Mouse (Mus musculus) olfactory bulb, adult 2 months (tissue): ENCODE data around the gene Tmprss4.

Experiments used
- CTCF ChIP-seq: fragments of 200-500 bp; IDR thresholded peaks from 2 replicates; pipeline ENCODE4 v1.5.1; 2012; ENCODE audit warnings: low read depth, mild to moderate bottlenecking, low read length, moderate library complexity; ENCODE audit not compliant: insufficient read depth
- POLR2A ChIP-seq: fragments of 200-500 bp; IDR thresholded peaks from 2 replicates; pipeline ENCODE4 v1.6.1; 2012; ENCODE audit warnings: mild to moderate bottlenecking, low read depth, low read length, moderate library complexity; ENCODE audit not compliant: insufficient read depth

DNA sequence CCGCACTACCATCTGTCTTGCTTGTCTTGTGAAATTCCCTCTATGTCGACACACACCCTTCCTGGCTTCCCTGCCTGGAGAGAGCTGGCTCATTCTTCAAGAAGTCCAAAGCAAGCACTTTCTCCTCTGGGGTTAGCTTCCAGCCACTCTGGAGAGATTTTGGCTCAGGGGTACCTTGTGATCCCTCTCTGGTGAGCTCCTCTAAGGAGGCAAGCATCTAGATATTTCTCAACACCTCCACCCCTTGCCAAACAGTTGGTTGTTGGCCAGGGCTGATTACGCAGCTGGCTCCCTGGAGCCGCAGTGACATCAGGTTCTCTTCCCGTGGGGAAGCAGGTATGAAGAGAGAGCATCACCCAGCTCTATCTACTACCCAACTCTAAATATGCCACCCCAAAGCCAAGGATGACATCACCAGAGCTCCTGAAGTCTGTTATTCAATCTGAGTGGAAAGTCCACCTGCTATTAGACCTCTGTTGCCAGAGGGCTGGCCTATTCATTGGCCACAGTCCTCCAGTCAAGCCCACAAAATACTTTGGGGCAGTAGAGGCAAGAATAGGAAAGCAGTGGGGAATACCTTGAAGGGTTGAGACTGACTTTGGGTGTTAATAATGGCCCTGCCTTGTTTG lies 2.5 kb downstream of the Tmprss4 start:
- TF ChIP-seq CTCF (no peak), POLR2A (no peak)
